Mouse (Mus musculus): ENCODE data around the gene Ces3b. TPM values are rescaled to one million over a fixed set of nuclear protein-coding genes. Genes with fewer than 3 reads are reported as not detected.
"Not testable (repeated sequence)": the region's sequence is repeated elsewhere in the genome, so short reads cannot be mapped to it uniquely, and the experiment has no call there.

Ces3b gene
- not detected in 2 replicates for polyA plus RNA-seq (2015; fragmentation: Nextera tagmentation; extraction: Ambion mirVana)

- no peaks in the 10 kb centered on the region for H3K9me3 ChIP-seq
- WGBS = 80% methylated on average over 7 of the region's 7 CpGs
- no peaks in the 10 kb centered on the region for H3K36me3 ChIP-seq
- H3K27ac ChIP-seq (replicated peaks) = no peak within 1 kb of the TSS
- no peaks in the 10 kb centered on the region for H3K27me3 ChIP-seq
- no peak for ATAC-seq (ENCODE audit: low read depth)
- no peak within 1 kb of the TSS for H3K4me2 ChIP-seq
- H3K4me1 ChIP-seq (replicated peaks) = no peaks in the 10 kb centered on the region
- H3K9ac ChIP-seq = no peak within 1 kb of the TSS
- H3K4me3 ChIP-seq = no peak within 1 kb of the TSS
Measured at GRCm38 (mm10) chr8:105083449-105084050, at the start of gene Ces3b. Gene Ces3b, plus strand, starts transcription at chr8:105083753.

GRCm38 (mm10) chr8:105043510-105043909 is 40.0 kb upstream of the Ces3b start:
- no peaks in the 10 kb centered on the region for H3K27me3 ChIP-seq
- no peak overlapping the region for H3K4me2 ChIP-seq
- no peak overlapping the region for H3K4me3 ChIP-seq
- no peaks in the 10 kb centered on the region for H3K36me3 ChIP-seq
- ATAC-seq (ENCODE audit: low read depth) = no peak
- H3K27ac ChIP-seq (replicated peaks) = no peak overlapping the region
- H3K9ac ChIP-seq = no peak overlapping the region
- WGBS = 54% methylated on average over 1 of the region's 1 CpGs
- no peaks in the 10 kb centered on the region for H3K4me1 ChIP-seq (replicated peaks)
- no peaks in the 10 kb centered on the region; the same call in 1 of the 2 replicates for H3K9me3 ChIP-seq

- no peaks in the 10 kb centered on the region for H3K4me1 ChIP-seq (replicated peaks)
- ATAC-seq (ENCODE audit: low read depth) = no peak
- H3K27me3 ChIP-seq = no peaks in the 10 kb centered on the region
- 88% methylated on average over 3 of the region's 3 CpGs for WGBS
- H3K9ac ChIP-seq = no peak overlapping the region
- H3K4me3 ChIP-seq = no peak overlapping the region
- H3K9me3 ChIP-seq = no peaks in the 10 kb centered on the region; the same call in 1 of the 2 replicates
- H3K36me3 ChIP-seq = no peaks in the 10 kb centered on the region
- no peak overlapping the region for H3K27ac ChIP-seq (replicated peaks)
- H3K4me2 ChIP-seq = no peak overlapping the region
Measured at GRCm38 (mm10) chr8:105045824-105046401, 37.6 kb upstream of the Ces3b start.

GRCm38 (mm10) chr8:105048371-105048854 is 35.1 kb upstream of the Ces3b start, which contains the start of gene Ces3a:
Gene Ces3a, plus strand, starts transcription at chr8:105048601.
- Histone ChIP-seq H3K9ac (no peak within 1 kb of the TSS), H3K27me3 (no peaks in the 10 kb centered on the region), H3K4me2 (no peak within 1 kb of the TSS), H3K9me3 (no peaks in the 10 kb centered on the region; the same call in 1 of the 2 replicates), H3K4me1 (replicated peaks) (no peaks in the 10 kb centered on the region), H3K4me3 (no peak within 1 kb of the TSS), H3K36me3 (no peaks in the 10 kb centered on the region), H3K27ac (replicated peaks) (no peak within 1 kb of the TSS)
- no peak for ATAC-seq (ENCODE audit: low read depth)
- WGBS = 83% methylated on average over 3 of the region's 3 CpGs

- Histone ChIP-seq H3K9ac (no peak overlapping the region), H3K4me1 (replicated peaks) (no peaks in the 10 kb centered on the region), H3K4me3 (no peak overlapping the region), H3K27me3 (no peaks in the 10 kb centered on the region), H3K36me3 (no peaks in the 10 kb centered on the region), H3K4me2 (no peak overlapping the region), H3K9me3 (no peaks in the 10 kb centered on the region), H3K27ac (replicated peaks) (no peak overlapping the region)
- 92% methylated on average over 4 of the region's 4 CpGs for WGBS
- ATAC-seq (ENCODE audit: low read depth) = no peak
Measured at GRCm38 (mm10) chr8:105056211-105056610, 27.3 kb upstream of the Ces3b start.

- ATAC-seq (ENCODE audit: low read depth) = no peak
- Histone ChIP-seq H3K27ac (replicated peaks) (no peak overlapping the region), H3K27me3 (no peaks in the 10 kb centered on the region), H3K4me3 (no peak overlapping the region), H3K9me3 (no peaks in the 10 kb centered on the region), H3K36me3 (no peaks in the 10 kb centered on the region), H3K4me1 (replicated peaks) (no peaks in the 10 kb centered on the region), H3K4me2 (no peak overlapping the region), H3K9ac (no peak overlapping the region)
Measured at GRCm38 (mm10) chr8:105060056-105060455, 23.5 kb upstream of the Ces3b start.

- 0% methylated on average over 1 of the region's 1 CpGs for WGBS
- no peak for ATAC-seq (ENCODE audit: low read depth)
- no peaks in the 10 kb centered on the region for H3K27me3 ChIP-seq
Measured at GRCm38 (mm10) chr8:105066761-105067160, 16.8 kb upstream of the Ces3b start.

GRCm38 (mm10) chr8:105067905-105068304 is 15.6 kb upstream of the Ces3b start:
- H3K4me1 ChIP-seq (replicated peaks); H3K27ac ChIP-seq (replicated peaks); H3K4me3 ChIP-seq; H3K27me3 ChIP-seq; H3K4me2 ChIP-seq; ATAC-seq (ENCODE audit: low read depth); H3K9me3 ChIP-seq; H3K9ac ChIP-seq; H3K36me3 ChIP-seq: not testable (repeated sequence)
- 72% methylated on average over 7 of the region's 7 CpGs for WGBS

More at GRCm38 (mm10) chr8:105066761-105067160, 16.8 kb upstream of the Ces3b start:
- Histone ChIP-seq H3K9me3 (no peaks in the 10 kb centered on the region), H3K9ac (no peak overlapping the region), H3K36me3 (no peaks in the 10 kb centered on the region), H3K27ac (replicated peaks) (no peak overlapping the region), H3K4me2 (no peak overlapping the region), H3K4me1 (replicated peaks) (no peaks in the 10 kb centered on the region), H3K4me3 (no peak overlapping the region)

- Histone ChIP-seq H3K27me3 (no peaks in the 10 kb centered on the region), H3K27ac (replicated peaks) (no peak overlapping the region), H3K4me1 (replicated peaks) (no peaks in the 10 kb centered on the region), H3K9me3 (no peaks in the 10 kb centered on the region), H3K9ac (no peak overlapping the region), H3K36me3 (no peaks in the 10 kb centered on the region), H3K4me2 (no peak overlapping the region), H3K4me3 (no peak overlapping the region)
- no peak for ATAC-seq (ENCODE audit: low read depth)
Measured at GRCm38 (mm10) chr8:105068971-105069370, 14.6 kb upstream of the Ces3b start.

GRCm38 (mm10) chr8:105076601-105077000 is 7.0 kb upstream of the Ces3b start:
- 94% methylated on average over 4 of the region's 4 CpGs for WGBS
- no peak overlapping the region for H3K4me3 ChIP-seq
- no peaks in the 10 kb centered on the region for H3K9me3 ChIP-seq
- no peak overlapping the region for H3K9ac ChIP-seq
- no peak for ATAC-seq (ENCODE audit: low read depth)
- H3K36me3 ChIP-seq = no peaks in the 10 kb centered on the region
- H3K27ac ChIP-seq (replicated peaks) = no peak overlapping the region
- no peaks in the 10 kb centered on the region for H3K27me3 ChIP-seq
- H3K4me1 ChIP-seq (replicated peaks) = no peaks in the 10 kb centered on the region
- H3K4me2 ChIP-seq = no peak overlapping the region

GRCm38 (mm10) chr8:105077071-105077470 is 6.5 kb upstream of the Ces3b start:
- no peak overlapping the region for H3K4me3 ChIP-seq
- H3K27ac ChIP-seq (replicated peaks) = no peak overlapping the region
- H3K4me2 ChIP-seq = no peak overlapping the region
- ATAC-seq (ENCODE audit: low read depth) = no peak
- 75% methylated on average over 6 of the region's 6 CpGs for WGBS
- H3K36me3 ChIP-seq = no peaks in the 10 kb centered on the region
- H3K4me1 ChIP-seq (replicated peaks) = no peaks in the 10 kb centered on the region
- no peak overlapping the region for H3K9ac ChIP-seq
- H3K27me3 ChIP-seq = no peaks in the 10 kb centered on the region
- no peaks in the 10 kb centered on the region for H3K9me3 ChIP-seq

- 89% methylated on average over 5 of the region's 5 CpGs for WGBS
- no peak overlapping the region for H3K4me3 ChIP-seq
- H3K4me2 ChIP-seq = no peak overlapping the region
- no peak overlapping the region for H3K9ac ChIP-seq
- no peak overlapping the region for H3K27ac ChIP-seq (replicated peaks)
- no peaks in the 10 kb centered on the region for H3K36me3 ChIP-seq
- ATAC-seq (ENCODE audit: low read depth) = no peak
- no peaks in the 10 kb centered on the region for H3K4me1 ChIP-seq (replicated peaks)
- H3K9me3 ChIP-seq = no peaks in the 10 kb centered on the region
- H3K27me3 ChIP-seq = no peaks in the 10 kb centered on the region
Measured at GRCm38 (mm10) chr8:105078591-105078990, 5.0 kb upstream of the Ces3b start.
